Mouse (Mus musculus) layer of hippocampus, postnatal 25 days (tissue): ENCODE measurements around the gene Ppih. TPM values are rescaled to one million over a fixed set of nuclear protein-coding genes. Genes with fewer than 3 reads are reported as not detected.

ENCODE experiments used
- total RNA-seq, 2 experiments: library from RNA; stranded (reverse); gene quantifications; 2 replicates each; pipeline ENCODE4 v1.2.3; 2021

The Ppih gene
- total RNA-seq, 2 experiments from 2014 or later, result 19.1 to 20.2 TPM

Other genes with a start within 250 kb of the Ppih start
- 10 to 100 TPM; 70.9 to 98.4 TPM for gene Slc2a1, start 211.8 kb downstream of the Ppih start, total RNA-seq
- gene Zfp691, start 146.4 kb downstream of the Ppih start, total RNA-seq, result 1 to 10 TPM; 6.0 to 8.3 TPM
- gene Ermap, start 130.5 kb downstream of the Ppih start, total RNA-seq, result under 1 TPM; 0.31 to 0.47 TPM
- gene Svbp, start 125.2 kb downstream of the Ppih start, total RNA-seq, result 10 to 100 TPM; 17.3 to 20.1 TPM
- under 1 TPM in 1 of 2 experiments, not detected in 1; 0.34 TPM for gene Tmem269, start 102.3 kb downstream of the Ppih start, total RNA-seq
- gene AU022252, start 87.8 kb downstream of the Ppih start, total RNA-seq, result 10 to 100 TPM; 32.4 to 36.7 TPM
- gene P3h1, start 87.6 kb downstream of the Ppih start, total RNA-seq, result 1 to 10 TPM; 7.5 to 7.7 TPM
- gene Cldn19, start 65.1 kb downstream of the Ppih start, total RNA-seq, result under 1 TPM; 0.32 to 0.33 TPM
- 100 to 1,000 TPM; 287 to 320 TPM for gene Ybx1, start 25.9 kb downstream of the Ppih start, total RNA-seq
- 10 to 100 TPM; 19.8 to 26.1 TPM for gene Ccdc30, start 95.0 kb upstream of the Ppih start, total RNA-seq
- gene Ppcs, start 101.9 kb upstream of the Ppih start, total RNA-seq, result 1 to 10 TPM; 5.7 to 5.8 TPM
- under 1 TPM; 0.49 to 0.61 TPM for gene Zmynd12, start 102.3 kb upstream of the Ppih start, total RNA-seq
- 10 to 100 TPM; 12.5 to 13.7 TPM for gene Rimkla, start 172.1 kb upstream of the Ppih start, total RNA-seq
- 10 to 100 TPM; 66.0 to 80.5 TPM for gene Foxj3, start 216.5 kb upstream of the Ppih start, total RNA-seq
- gene Frg2f1, start 219.0 kb upstream of the Ppih start, total RNA-seq, result 10 to 100 TPM; 26.2 to 29.1 TPM